Mouse (Mus musculus): ENCODE results near the gene Foxj2.

GRCm38 (mm10) chr6:122828086-122828485 lies 8.4 kb downstream of the Foxj2 start:
- TF ChIP-seq CTCF (IDR thresholded peaks at IDR 0.05; ENCODE audit: low read depth, low read length) (peak; percentile 47), POLR2A (IDR thresholded peaks at IDR 0.05; ENCODE audit: extremely low read depth, insufficient read depth, low read length) (no peak)
